Mouse (Mus musculus) liver, postnatal 0 days (tissue): ENCODE data around the gene Fzd7.

ENCODE experiments used
- CTCF ChIP-seq: sonication (generic); IDR thresholded peaks from 2 replicates; pipeline ENCODE4 v1.5.1; 2016; ENCODE audit warnings: antibody characterized with exemption, low read depth
- EP300 ChIP-seq: IDR thresholded peaks from 2 replicates; pipeline ENCODE4 v1.6.1; 2016; ENCODE audit warnings: antibody characterized with exemption, low read depth, mild to moderate bottlenecking

GRCm38 (mm10) chr1:59491517-59491916 is 9.3 kb downstream of the Fzd7 start:
- 0 out of 2 replicates have a peak, but pooled peaks have one; percentile 10 for TF ChIP-seq CTCF
- TF ChIP-seq EP300 = no peak
